Mouse (Mus musculus): ENCODE measurements at regions not wholly inside any gene's neighbourhood (a gene's known extent, or its start where the extent isn't known, plus 50 kb on each side); places are given as distances from the start of the nearest gene placed in this dataset.

DNA sequence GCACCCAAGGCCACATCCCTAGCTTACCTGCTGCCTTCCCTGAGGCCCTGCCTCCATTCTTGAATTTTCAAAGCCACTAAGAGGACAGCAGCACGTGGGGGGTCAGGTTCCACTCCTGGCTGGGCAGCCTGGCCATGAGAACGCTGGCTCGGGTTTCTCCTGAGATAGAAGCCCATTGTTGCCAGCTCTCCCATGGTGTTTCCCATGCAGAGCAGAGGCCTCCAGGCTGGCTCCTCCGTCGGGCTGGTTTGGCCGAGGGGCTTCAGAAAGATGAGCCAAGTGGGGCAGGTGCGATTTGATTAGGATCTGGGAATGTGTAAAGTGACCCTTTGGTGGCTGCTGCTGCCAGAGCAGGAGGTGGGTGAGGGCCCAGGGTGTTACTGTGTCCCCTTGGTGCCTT, 87.8 kb upstream of the Otos start:
- H3K27ac ChIP-seq (ENCODE audit: control insufficient read depth, low read depth, low read length): no peak overlapping the region
- TF ChIP-seq HCFC1 (IDR thresholded peaks at IDR 0.05; ENCODE audit: low read depth, low read length) (no peak), MAX (IDR thresholded peaks at IDR 0.05; ENCODE audit: low read length) (no peak), TCF12 (IDR thresholded peaks at IDR 0.05; ENCODE audit: low read depth, low read length) (no peak), CHD1 (IDR thresholded peaks at IDR 0.05; ENCODE audit: low read depth, low read length) (no peak), MAZ (IDR thresholded peaks at IDR 0.05; ENCODE audit: low read depth, low read length) (no peak), CHD2 (IDR thresholded peaks at IDR 0.05; ENCODE audit: low read length) (no peak), MAFK (IDR thresholded peaks at IDR 0.05; ENCODE audit: borderline replicate concordance, low read depth, low read length) (no peak), SIN3A (IDR thresholded peaks at IDR 0.05; ENCODE audit: low read length) (no peak), POLR2AphosphoS5 (IDR thresholded peaks at IDR 0.05; ENCODE audit: borderline replicate concordance, low read depth, low read length) (no peak), USF2 (IDR thresholded peaks at IDR 0.05; ENCODE audit: borderline replicate concordance in 1 of 2, insufficient read depth in 1 of 2, low read depth in 1 of 2, low read length in 2 of 2) (no peak), ZMIZ1 (IDR thresholded peaks at IDR 0.05; ENCODE audit: low read depth, low read length) (no peak), GABPA (IDR thresholded peaks at IDR 0.05; ENCODE audit: low read depth, low read length) (no peak), MYC (IDR thresholded peaks at IDR 0.05; ENCODE audit: low read depth, low read length) (no peak), MXI1 (IDR thresholded peaks at IDR 0.05; ENCODE audit: low read depth, low read length) (no peak), ZC3H11A (IDR thresholded peaks at IDR 0.05; ENCODE audit: low read depth, low read length) (no peak)
- H3K36me3 ChIP-seq (ENCODE audit: control insufficient read depth in 1 of 2, insufficient read depth in 2 of 2, low read length in 2 of 2): no peaks in the 10 kb centered on the region
- H3K4me3 ChIP-seq (ENCODE audit: control insufficient read depth in 1 of 2, insufficient read depth in 1 of 2, low read depth in 2 of 2, low read length in 2 of 2): no peak overlapping the region
- no peak for DNase-seq (ENCODE audit: low read depth, low spot score)
- H3K9ac ChIP-seq (ENCODE audit: control insufficient read depth, low read depth, low read length, poor library complexity, severe bottlenecking): no peak overlapping the region
- peaks cover 0 to 4% of the 10 kb centered on the region in 2 experiments; a peak in 2 of 4 replicates for H3K4me1 ChIP-seq (ENCODE audit: control insufficient read depth in 1 of 2, insufficient read depth in 2 of 2, low read length in 2 of 2)
- no peaks in the 10 kb centered on the region; a peak in 1 of 4 replicates for H3K27me3 ChIP-seq (ENCODE audit: control insufficient read depth in 1 of 2, insufficient read depth in 2 of 2, low read length in 2 of 2)
- H3K79me2 ChIP-seq (ENCODE audit: control insufficient read depth, insufficient read depth, low read length, poor library complexity): no peaks in the 10 kb centered on the region
- no peaks in the 10 kb centered on the region for H3K9me3 ChIP-seq (replicated peaks; ENCODE audit: insufficient read depth, low read length)

DNA sequence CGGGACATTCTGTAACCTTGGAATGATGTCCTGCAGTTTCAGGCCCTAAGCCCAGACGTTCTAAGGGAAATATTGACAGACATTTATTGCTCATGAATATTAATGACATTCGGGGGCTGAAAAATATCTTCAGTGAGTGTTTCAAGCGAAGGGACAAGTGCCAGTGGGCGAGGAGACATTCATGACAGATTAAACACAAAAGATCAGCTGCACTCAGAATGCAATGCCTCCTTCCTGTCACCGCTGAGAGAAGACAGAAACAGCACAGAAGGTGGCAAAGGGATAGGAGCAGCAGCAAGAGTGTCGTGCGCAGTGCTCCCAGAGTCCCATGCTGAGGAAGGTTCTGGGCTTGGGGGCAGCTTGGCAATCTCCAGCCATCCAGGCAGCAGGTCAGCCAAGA, 85.1 kb upstream of the Otos start:
- no peak overlapping the region for H3K4me3 ChIP-seq (ENCODE audit: control insufficient read depth in 1 of 2, insufficient read depth in 1 of 2, low read depth in 2 of 2, low read length in 2 of 2)
- DNase-seq (ENCODE audit: low read depth, low spot score): no peak
- H3K79me2 ChIP-seq (ENCODE audit: control insufficient read depth, insufficient read depth, low read length, poor library complexity): no peaks in the 10 kb centered on the region
- no peaks in the 10 kb centered on the region; a peak in 1 of 4 replicates for H3K27me3 ChIP-seq (ENCODE audit: control insufficient read depth in 1 of 2, insufficient read depth in 2 of 2, low read length in 2 of 2)
- no peaks in the 10 kb centered on the region for H3K36me3 ChIP-seq (ENCODE audit: control insufficient read depth in 1 of 2, insufficient read depth in 2 of 2, low read length in 2 of 2)
- no peaks in the 10 kb centered on the region for H3K9me3 ChIP-seq (replicated peaks; ENCODE audit: insufficient read depth, low read length)
- peaks cover 0 to 4% of the 10 kb centered on the region in 2 experiments; a peak in 2 of 4 replicates for H3K4me1 ChIP-seq (ENCODE audit: control insufficient read depth in 1 of 2, insufficient read depth in 2 of 2, low read length in 2 of 2)
- H3K9ac ChIP-seq (ENCODE audit: control insufficient read depth, low read depth, low read length, poor library complexity, severe bottlenecking): no peak overlapping the region
- H3K27ac ChIP-seq (ENCODE audit: control insufficient read depth, low read depth, low read length): no peak overlapping the region
- TF ChIP-seq USF1 (IDR thresholded peaks at IDR 0.05; ENCODE audit: low read depth, low read length) (no peak), NELFE (IDR thresholded peaks at IDR 0.05; ENCODE audit: low read depth, low read length) (no peak), GABPA (IDR thresholded peaks at IDR 0.05; ENCODE audit: low read depth, low read length) (no peak), GATA1 (IDR thresholded peaks at IDR 0.05; ENCODE audit: low read depth, low read length) (no peak), MAZ (IDR thresholded peaks at IDR 0.05; ENCODE audit: low read depth, low read length) (no peak), KAT2A (conservative IDR thresholded peaks at IDR 0.05; ENCODE audit: low read depth, low read length) (no peak), UBTF (IDR thresholded peaks at IDR 0.05; ENCODE audit: borderline replicate concordance, insufficient read depth, low read depth, low read length) (no peak), NRF1 (IDR thresholded peaks at IDR 0.05; ENCODE audit: insufficient read depth, low read depth, low read length, poor library complexity, severe bottlenecking) (no peak), ZC3H11A (IDR thresholded peaks at IDR 0.05; ENCODE audit: low read depth, low read length) (no peak), RAD21 (IDR thresholded peaks at IDR 0.05; ENCODE audit: low read depth, low read length) (no peak), CHD2 (IDR thresholded peaks at IDR 0.05; ENCODE audit: low read length) (no peak), RCOR1 (IDR thresholded peaks at IDR 0.05; ENCODE audit: low read depth, low read length) (no peak), POLR2A (IDR thresholded peaks at IDR 0.05; ENCODE audit: control insufficient read depth in 1 of 2, insufficient read depth in 1 of 2, low read depth in 1 of 2, low read length in 2 of 2, poor library complexity in 1 of 2) (no peak), CTCF (IDR thresholded peaks at IDR 0.05 in 2 of 3, conservative IDR thresholded peaks at IDR 0.05 in 1 of 3; ENCODE audit: control insufficient read depth in 1 of 3, insufficient read depth in 1 of 3, low read depth in 2 of 3, low read length in 3 of 3, poor library complexity in 1 of 3, severe bottlenecking in 1 of 3) (no peak), ZNF384 (IDR thresholded peaks at IDR 0.05; ENCODE audit: low read depth, low read length) (no peak), MXI1 (IDR thresholded peaks at IDR 0.05; ENCODE audit: low read depth, low read length) (no peak), E2F4 (IDR thresholded peaks at IDR 0.05; ENCODE audit: borderline replicate concordance, low read depth, low read length) (no peak), CHD1 (IDR thresholded peaks at IDR 0.05; ENCODE audit: low read depth, low read length) (no peak)
